Mouse (Mus musculus) lung, adult 2 months (tissue): Measurements from ENCODE around the gene D17Wsu92e.

ENCODE experiments used
- CTCF ChIP-seq: fragments of 200-500 bp; IDR thresholded peaks from 2 replicates; pipeline ENCODE4 v1.5.1; 2011; ENCODE audit warnings: mild to moderate bottlenecking, low read length, control low read depth; ENCODE audit not compliant: insufficient read depth
- POLR2A ChIP-seq: fragments of 200-500 bp; IDR thresholded peaks from 2 replicates; pipeline ENCODE4 v1.6.1; 2011; ENCODE audit warnings: low read depth, mild to moderate bottlenecking, control low read depth, low read length, borderline replicate concordance; ENCODE audit errors: extremely low read depth

DNA sequence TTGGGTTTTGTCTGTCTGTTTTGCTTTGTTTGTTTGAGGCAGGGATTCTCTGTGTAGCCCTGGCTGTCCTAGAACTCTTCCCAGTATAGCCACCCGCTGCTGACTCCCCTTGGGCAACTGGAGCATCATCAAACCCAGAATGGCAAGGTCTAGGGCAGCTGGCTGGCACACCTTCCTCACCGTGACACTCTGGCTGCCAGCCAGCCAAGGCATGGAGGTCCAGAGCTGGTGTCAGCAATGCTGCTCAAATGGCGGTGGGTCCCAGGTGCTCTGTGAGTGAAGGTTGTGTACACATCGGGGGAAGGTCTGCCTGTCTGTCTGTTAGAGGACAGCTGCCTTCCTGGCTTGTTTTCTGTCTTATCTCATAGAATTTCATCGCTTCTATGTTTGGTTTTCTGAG, 88.3 kb downstream of the D17Wsu92e start:
- TF ChIP-seq CTCF, result no peak
- TF ChIP-seq POLR2A, result no peak
